Mouse (Mus musculus) urinary bladder, postnatal 4 days (tissue): ENCODE results near the gene Bmpr1b.

Experiments
- DNase-seq, 2 experiments: peaks; one replicate each; pipeline ENCODE4 v3.0.0; 2021 to 2022; ENCODE audit warnings: low spot score in 2 of 2

Bmpr1b gene

DNA sequence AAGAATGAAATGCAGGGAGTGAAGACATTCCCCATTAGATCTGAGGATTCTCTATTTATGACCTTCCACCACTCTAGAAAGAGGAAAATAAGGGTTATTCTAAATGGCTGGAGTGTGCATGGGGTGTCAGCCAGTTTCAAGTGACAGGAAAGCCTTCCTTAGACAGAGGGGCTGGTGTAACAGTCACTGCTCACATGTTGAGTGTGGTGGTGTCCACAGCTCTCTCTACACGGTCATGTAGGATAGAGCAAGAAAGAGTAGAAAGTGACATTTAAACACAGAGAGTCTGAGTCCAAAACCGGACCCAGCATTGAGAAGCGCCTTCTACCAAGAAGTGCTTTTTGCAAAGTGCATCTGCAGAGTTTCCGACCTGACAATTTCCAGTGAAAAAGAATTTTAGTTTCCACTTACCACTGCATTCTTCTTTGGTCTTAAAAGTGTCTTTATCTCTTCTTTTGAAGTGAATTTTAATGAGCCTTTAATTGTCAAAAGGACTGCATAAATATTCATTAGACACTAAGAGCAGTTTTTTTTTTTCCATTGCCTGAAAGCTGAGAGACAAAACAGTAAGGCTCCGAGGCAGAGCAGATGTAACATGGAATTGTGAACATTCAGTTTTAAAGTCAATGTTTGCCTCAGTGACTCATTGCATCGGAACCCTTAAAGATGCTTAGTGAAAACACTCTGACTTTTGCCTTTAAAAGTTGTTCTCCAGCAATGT, 263.2 kb downstream of the Bmpr1b start:
- no peak for DNase-seq

DNA sequence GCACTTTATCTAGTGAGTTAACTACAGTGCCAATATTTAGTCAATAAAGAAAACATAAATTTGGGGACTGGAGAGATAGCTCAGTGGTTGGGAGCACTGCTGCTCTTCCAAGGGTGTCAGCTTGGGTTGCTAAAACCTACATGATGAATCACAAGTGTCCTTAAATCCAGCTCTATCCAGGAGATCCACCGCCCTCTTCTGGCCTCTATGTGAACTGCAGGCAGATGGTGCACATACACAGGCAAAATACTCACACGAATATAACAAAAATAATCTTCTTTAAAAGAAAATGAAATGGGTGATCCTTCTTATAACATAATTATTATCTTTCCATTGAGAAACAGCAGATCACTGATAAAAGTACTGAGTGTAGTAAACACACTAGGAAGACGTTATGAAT, 268.9 kb downstream of the Bmpr1b start:
- DNase-seq, result no peak

DNA sequence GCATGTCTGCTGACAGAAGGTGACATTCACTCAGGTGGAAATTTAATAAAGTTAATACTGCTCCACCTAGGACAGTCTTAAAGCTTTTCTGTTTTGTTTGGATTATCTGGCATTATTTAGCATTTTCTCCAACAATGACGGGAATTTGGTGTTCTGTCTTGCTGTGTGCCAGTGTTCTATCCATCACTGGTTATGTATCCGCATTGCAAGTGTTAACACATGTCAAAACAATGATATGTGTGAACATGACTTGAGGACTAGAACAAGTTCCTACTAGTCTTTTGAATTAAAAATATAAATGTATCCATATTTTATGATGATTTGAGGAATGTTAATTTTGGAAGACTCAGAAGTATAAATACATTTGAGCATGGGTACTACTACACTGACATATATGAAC, 269.7 kb downstream of the Bmpr1b start:
- DNase-seq, result no peak

DNA sequence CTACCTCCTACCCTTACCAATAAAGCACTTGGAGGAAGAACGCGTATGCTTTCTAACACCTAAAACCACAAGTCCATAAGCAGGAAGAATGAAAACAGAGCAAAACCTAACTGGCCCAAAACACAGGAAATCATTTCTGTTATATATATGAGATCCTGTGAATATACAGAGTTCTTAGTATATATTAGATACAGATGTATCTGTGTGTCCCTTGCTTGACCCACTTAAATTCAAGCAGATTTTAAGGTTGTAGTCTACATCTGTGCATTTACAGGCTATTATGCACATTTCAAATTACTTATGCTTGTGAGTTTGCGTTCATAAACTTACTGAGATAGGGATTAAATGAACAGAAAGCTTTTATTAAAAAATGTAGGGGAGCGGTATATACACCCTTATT, 271.5 kb downstream of the Bmpr1b start:
- no peak for DNase-seq

DNA sequence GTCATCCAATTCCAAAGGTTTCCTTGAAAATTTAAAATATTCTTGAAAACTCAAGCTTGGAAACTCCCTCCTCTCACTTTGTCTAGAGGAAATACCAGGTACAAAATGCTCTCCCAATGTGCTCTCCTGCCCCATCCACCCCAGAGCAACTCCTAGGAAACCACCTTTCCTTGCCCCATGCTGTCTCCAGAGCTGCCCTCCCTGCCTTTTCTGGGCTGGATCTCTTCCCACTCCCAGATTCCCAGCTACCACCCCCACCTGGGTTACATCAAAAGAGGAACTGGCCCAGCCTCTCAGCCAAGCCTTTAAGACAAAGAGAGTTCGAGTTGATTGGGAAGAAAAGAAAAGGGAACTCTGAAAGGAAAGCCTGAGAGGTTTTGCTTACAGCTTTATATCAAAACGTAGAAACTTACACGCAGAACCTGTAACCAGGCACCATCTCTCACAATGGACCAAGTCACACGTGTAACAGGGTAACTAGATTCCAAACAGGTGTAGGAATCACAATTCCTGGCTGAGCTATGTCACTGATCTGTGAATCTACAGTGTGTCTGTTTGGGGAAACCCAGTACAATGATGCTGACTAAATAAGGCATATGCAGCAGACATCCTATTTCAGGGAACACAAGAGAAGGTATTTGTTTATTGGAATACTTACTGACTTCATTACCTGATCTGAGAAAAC, 272.2 kb downstream of the Bmpr1b start:
- DNase-seq, result no peak

DNA sequence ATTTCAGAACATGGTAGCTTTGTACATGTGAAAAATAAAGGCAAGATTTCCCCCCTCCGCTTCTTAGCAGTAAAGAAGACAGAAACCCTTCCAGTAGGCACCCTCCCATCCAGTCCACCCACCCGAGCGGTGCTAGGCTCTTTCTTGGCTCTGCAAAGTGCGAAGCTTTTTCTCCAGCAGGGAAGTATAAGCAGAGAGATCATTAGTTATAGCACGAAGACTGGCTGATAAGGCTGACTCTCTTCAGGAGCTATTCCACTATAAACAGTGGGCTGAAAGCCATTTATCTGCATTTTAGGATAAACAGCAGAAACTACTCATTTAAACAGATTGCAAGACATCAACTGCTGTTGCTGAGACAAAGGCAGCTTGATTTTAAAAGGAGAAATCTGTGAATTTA, 274.1 kb downstream of the Bmpr1b start:
- DNase-seq, result no peak

DNA sequence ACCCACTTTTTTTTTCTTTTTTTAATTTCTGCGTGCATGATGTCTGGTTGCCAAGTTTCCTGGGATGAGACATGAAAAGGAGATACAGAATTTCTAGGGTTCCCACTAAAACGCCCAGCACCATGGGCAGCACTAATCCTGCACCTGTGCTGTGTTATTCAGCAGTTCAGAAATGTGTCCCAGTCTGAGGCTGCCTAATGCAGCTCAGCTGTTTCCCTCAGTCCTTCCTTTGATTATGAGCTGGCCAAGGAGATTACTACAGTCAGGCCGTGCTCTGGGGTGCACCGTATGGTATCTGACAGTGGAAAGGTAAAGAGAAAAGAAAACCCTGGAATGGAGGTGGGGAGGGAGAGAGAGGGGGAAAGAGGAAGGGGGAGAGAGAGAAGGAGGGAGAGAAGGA, 278.6 kb downstream of the Bmpr1b start:
- DNase-seq, result no peak

DNA sequence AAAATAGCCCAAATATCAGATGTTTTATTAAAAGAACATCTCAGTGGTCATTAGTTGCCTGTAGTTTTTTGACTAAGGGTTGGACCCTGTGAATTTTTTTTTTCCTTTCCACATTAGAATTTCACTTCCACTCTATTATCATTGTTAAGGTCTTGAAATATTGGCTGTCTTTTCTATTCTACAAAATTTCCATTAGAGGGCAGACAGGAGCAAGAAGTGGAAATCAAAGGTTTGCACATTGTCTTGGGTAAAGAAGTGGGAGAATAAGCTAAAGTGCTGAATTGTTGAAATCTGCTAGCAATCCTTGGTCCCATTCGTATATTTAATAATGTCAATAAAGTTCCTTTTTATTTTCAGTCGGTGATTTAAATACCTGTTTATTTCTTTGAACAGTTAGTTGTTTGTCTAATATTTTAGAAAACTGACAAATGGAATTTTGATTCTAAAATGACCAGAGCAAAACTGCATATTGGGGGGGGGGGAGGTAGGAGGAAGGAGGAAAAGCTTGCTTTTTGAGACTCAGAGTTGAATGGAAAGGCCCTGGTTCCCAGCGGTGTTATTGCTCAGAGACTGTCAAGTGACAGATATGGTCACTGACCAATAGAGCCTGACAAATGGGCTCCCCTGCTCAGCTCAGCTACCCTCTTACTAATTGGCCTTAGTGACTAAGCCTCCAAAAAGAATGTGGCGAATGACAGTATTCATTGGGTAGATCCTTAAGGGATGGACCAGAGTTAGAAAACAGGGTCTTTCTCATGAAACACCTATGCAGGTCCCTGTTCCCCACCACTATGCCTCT, 281.6 kb downstream of the Bmpr1b start:
- DNase-seq, result no peak

DNA sequence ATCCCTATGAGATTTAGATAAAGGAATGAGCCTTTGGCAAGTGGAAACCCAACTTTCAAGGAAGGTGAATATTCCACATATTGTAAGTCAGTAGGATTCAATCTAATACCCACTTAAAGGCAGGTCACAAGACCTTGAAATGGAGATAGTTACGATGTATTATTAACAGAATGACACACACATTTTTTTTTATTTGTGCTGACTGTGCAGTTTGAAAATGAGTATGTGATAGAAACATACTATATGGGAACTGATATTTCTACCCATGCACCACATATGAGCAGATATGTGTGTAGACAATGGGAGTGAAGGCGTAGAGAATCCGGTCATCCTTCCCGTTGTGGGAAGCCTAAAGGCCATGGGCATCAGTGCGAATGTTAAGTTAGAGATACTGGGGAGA, 285.0 kb downstream of the Bmpr1b start:
- no peak for DNase-seq

DNA sequence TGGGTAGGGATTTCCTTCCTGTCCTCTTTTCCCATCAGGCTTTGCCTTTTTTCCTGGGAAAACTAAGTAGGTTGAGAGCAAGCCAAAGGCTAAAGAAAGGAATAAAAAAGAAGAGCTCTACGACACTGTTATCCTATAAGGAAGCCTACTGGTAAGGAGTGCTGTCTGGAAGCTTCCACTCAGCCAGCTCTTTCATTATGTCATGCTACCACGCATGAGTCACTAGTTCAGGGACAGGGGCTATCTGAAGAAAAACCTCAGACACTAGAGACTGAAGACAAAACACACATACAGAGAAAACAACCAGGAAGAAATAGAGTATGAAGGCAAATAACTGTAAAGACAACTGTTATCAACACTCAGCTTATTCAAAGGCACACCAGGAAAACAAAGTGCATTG, 286.7 kb downstream of the Bmpr1b start:
- no peak for DNase-seq

DNA sequence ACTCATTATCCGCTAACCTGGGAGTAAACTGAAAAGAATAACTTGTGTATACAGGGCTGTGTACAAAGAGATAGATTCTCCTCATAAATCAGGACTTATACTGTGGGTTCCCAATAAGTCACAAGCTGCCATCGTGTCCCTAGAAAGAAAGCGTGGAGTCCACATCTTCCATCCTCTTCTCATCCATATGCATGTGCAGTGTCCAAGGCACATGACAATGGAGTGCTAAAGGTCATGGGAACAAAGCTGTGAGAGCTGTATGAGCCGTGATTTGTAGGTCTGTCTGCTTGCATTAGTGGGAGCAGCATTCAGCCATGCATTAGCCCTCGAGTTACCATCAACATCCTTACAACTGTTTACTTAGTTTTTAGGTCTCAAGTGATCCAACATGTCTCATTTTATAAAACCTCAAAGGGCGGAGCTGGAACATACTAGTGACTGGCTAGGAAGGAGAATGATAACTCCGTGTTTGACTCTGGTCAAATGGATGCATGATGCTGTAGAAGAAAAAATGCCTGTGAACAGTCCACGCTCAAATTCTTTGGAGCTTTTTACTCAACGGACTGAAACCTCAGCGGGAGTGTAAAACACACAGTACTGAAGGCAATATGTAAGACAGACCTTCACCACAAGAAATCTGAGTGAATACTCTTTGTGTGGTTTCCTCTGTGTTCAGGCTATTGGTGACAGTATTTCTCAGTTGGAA, 296.7 kb downstream of the Bmpr1b start:
- DNase-seq, result no peak

DNA sequence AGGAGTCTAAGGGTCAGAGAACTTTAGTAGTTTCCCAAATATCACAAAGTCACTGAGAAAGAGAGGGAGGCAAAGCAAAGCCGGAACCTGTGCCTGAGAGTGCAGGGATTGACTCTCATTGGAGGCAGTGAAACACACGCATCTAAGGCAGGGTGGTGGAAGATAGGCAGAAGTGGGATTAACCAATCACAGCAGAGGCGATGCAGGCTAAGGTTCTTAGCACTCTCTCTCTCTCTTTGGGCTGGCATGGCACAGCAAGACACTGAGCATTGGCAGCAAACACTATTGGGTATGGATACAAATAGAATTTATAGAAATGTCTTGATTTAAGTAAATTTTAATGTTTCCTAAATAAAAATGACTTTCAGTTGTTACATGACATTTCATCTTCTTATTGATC, 297.4 kb downstream of the Bmpr1b start:
- no peak for DNase-seq

DNA sequence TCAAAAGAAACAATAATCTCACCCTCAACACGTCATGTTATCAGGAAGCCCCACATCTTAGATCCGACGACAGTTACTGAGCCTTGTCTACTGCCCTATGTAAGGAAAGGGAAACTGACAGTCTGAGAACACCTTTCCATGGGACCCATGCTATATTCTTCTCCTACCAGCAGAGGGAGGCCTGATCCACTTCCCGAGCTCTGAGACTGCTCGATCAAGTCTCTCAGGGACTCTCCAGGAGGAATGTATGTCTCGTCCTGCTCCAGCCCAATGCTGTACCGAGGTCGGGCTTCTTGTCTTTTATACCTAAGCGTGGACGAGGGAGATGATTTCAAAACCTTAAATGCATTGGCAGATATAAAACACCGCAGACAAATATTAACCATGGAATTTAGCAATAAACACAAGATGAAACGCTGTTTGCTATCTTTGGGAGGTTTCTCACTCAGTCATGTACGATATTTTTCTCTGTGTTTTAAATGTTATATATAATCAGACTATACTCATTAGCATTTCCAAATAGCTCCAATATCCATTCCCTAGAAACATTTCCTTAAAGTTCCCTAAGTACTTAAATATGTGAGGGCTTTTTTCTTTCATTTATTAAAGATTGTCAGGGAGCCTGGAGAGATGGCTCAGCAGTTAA, 306.3 kb downstream of the Bmpr1b start:
- peak in 1 of 2 experiments; percentile 60 for DNase-seq

DNA sequence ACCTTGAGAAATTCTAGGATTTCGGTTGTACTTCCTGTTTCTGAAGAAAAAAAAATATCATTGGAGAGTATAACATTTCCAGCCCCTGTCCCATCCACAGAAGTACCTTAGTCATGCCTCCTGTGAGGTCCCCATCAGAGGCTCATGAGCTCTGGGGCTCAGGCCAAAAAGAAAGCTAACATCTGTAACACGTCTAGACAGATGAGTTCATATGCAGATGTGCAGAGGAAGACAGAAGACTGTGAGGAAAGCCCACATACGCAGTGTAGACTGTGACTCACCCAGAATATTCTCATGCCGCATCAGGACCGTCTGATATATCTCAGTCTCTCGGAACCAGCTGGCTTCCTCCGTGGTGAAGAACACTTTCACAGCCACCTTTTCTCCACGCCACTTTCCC, 312.1 kb downstream of the Bmpr1b start:
- no peak for DNase-seq

DNA sequence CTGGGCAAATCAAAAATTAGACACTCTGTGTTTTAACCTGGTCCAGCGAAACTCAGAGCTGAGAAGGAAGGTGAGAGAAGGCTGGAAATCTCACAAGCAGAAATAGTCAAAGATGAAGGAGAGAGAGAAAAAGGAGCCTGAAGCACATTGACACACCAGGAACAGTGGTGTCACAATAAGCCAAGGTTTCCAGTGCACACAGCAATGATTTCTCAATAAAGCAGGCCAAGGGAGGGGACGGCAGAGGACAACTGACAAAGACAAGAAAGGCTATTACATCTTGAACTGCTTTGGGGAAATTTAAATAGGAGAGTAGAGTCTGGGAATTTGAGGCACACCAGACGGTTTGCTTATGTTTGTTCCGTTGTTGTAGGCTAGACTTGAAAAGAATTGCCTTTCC, 314.9 kb downstream of the Bmpr1b start:
- no peak for DNase-seq

DNA sequence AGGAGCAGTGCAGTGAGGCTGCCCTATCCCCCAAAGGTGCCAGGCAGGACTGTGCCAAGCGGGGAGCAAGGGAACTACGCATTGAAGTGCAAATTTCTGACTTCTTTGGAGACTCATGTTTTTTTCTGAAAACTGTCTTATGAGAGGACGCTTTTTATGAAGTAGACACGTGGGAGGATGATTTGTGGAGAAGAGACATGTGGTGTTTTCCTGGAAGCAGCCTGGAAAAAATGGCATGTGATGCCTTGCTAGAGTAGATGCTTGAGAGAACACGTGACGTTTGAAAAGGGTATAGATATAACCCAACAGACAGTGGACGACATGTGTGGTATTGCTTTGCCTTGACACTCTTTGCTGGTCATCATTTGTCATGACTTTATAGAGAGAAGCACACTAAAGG, 319.1 kb downstream of the Bmpr1b start:
- DNase-seq, result no peak

DNA sequence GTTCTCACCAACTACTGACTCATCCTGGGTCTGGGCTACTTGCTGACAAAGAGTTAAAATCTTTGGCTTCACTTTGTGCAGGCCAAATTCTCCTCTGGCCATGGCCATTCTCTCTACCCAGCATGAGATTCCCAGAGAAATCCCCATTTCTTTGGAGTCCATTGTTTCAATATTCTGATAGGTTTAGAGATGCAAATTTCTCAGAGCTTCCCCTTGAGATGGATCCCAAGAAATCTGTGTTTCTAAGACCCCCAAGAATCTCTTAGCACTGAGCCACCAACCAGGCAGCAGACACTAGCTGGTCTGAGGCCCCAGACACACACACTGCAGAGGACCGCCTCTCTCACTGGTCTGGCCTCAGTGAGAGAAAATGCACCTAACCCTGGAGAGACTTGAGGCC, 320.0 kb downstream of the Bmpr1b start:
- no peak for DNase-seq

DNA sequence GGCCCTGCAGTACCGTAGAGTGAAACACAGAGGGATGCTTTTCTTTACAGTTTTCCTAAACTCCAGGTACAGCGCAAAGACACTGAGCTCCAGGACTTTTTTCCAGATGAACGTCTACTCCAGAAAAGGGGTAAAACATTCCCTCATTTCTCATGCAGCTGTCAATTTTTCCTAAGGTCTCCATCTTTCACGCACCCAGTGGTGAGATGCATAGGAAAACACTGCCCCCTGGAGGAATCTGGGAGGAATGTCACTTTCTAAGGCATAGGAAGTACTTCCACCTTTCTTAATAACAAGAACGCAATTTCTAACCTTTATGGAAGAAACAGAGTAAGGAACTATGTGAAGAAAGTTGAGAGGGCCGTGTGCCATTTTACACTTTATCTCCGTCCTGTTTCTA, 330.4 kb downstream of the Bmpr1b start:
- DNase-seq, result no peak

DNA sequence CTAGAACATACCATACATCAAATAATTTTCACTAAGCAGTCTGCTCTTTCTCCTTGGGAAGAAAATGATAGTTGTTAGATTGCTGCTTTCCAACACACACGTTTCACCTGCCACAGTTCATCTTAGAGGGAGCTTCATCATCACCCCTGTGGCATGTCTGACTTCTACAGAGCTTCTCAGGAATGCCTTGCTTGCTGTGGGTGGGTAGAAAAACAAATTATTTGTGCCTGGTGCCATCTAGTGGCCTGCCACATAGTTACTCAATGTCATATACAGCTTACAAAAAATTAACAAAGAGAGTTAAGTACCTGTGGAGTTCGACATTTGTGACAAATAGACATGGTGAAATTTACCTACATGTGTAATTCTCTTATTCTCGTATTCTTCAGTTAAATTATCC, 338.1 kb downstream of the Bmpr1b start:
- no peak for DNase-seq

DNA sequence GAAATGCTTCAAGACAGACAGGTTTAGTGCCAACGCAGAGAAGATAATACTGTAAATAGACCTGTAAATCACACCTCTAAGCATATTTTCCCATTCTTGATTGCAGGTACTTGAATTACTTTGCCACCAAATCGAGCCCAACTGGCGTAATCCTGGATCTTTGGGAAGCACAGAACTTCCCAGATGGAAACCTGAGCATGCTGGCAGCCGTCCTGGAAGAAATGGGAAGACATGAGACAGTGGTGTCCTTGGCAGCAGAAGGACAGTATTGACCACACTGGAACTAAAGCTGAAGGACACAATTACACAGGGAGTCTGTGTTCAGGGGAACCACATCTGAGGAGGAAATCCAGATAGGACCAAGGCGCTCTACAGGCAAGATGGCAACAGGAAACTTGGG, 340.9 kb downstream of the Bmpr1b start:
- no peak for DNase-seq

DNA sequence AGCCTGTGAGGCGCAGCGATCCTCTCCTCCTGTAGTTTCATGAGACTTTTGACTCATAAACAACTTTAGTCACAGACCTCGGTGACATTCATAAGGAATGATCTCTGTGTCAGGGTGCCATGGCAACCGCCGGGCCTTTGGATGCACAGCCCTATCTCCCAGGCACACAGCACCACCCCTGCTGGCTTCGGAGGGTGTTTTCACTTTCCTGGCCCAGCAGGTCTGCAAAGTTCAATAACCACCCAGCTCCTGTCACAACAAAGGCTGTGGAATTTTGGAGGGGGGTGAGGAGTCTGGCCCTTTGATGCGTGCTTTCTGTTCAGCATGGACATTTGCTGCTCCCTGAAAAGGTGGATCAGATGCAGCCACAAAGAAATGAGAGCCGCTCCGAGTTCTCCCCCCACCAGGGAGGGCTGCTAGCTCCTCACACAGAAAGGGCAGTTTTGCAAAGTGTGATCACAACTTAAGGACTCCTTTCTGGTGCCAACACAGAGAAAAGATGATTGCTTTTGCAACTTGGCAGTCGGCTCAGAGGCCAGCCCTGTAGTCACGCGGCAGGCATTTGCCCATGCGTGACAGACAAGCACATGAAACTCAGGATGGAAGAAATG, 349.8 kb downstream of the Bmpr1b start:
- no peak for DNase-seq
